Mouse (Mus musculus) lung, postnatal 4 days (tissue): Measurements from ENCODE around the gene Sec22b.

Experiments
- DNase-seq, 2 experiments: peaks; one replicate each; pipeline ENCODE4 v3.0.0; 2021

Sec22b gene

DNA sequence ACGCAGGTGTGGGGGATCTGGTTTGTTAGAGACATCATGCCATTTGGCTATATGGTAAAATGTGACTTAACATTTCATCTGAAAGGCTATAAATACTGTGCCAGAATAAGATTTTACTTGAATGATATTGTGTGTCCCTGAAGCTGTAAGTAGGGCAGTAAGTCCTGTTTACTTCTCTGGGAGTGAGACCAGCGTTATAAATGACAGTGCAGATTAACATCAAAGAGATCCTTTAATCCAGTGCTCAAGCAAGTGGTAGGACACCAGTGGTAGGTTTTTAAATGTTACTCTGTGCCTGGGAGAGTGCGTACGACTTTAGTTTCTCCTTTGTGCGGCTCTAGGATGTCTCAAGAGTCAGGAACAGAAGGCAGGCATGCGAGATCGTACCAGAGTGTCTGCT is 10.1 kb downstream of the Sec22b start:
- DNase-seq = no peak

DNA sequence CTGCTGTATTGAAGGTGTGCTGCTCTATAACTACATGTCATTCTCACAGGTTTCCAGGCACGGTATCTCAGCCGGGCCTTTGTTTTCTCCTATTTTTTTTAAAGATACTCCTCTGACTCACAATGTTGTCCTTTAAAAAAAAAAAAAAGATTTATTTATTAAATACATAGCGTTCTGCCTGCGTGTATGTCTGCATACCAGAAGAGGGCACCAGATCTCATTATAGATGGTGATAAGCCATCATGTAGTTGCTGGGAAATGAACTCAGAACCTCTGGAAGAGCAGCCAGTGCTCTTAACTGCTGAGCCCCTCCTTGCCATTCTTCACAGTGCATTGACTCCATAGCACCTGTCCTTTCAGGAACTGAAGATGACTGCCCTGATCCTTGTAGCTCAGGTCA is 14.1 kb downstream of the Sec22b start:
- no peak for DNase-seq

DNA sequence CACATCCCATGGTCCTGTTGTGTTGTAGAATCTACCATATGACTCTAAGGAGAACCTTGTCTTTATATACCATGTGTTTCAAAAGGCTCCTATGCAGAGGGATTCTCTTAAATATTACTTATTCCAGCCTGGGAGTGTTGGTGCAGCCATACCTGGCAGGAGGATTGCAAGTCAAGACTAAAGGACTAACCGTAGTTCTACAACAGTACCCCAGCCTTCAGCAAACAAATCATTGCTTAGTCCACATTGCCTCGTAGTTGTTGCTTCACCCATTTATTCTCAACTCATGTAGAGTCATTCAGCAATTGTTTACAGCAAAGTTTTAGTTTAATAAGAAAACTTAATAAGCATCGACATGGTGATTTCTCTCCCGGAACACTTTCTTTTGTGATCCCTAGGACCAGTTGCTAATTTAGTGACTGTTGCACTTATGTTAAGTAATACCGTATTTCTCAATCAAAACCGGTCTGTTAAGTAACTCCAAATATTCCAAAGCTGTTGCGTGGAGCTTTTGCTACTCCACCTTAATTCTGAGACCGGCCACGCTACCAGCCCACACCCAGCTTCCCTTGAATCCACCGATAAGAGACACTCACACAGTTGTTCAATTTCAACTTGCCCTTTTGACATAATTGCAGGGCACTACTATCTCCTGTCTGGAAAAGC is 18.0 kb downstream of the Sec22b start:
- DNase-seq = peak in 1 of 2 experiments; percentile 27

DNA sequence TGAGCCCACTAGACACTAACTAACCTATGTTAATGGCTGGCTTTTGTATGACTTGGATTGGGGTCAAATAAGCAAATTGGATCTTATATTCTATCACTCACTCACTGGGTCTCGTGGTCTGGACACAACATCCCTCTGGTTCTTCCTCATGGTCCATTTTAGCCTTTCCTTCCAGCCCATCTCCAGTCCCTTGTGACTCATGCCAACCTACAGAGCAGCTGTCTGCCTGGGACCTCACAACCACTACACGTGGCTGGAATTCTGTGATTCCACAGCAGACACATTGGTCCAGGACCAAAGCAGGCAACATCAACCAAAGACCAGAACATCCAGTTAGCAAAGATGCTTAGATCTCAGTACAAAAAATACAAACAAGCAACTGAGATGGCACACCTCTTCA is 24.3 kb downstream of the Sec22b start:
- no peak for DNase-seq

GRCm38 (mm10) chr3:97927322-97927721 is 26.3 kb downstream of the Sec22b start:
- no peak for DNase-seq

DNA sequence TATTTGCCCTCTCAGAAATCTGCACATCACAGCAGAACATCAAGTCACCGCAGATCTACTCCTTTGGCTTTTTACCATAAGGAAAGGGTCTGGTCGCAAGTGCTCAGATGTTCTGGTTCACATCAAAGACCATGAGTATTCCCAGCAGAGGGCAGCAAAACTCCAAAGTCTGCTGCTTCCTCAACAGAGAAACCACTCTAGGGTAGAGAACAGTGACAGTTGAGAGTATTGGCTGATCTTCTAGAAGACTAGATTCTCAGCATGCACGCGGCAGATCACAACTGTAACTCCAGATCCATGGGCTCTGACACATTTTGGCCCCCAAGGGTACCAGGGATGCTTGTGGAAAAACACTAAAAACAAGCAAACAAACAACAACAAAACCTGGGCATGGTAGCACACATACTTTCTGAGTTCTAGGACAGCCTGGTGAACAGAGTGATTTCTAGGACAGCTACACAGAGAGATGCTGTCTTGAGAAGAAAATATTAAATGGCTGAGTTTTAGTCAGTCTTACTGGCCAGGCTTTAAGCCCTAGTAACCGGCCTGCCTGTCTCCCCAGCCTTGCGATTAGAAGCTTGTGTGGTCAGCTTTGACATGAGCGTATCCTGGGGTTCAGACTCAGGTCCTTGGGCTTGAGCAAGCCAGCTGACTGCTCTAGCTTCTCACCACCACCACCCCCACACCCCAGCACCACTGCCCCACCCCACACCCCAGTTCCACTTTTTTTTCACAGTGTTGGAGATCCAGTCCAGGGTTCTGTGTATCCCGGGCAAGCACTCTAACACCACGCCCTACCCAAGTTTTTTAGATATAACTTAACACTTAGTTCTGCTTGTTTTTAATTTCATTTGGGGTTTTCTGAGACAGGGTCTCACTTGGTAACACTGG is 28.2 kb downstream of the Sec22b start:
- DNase-seq = peak; percentile 39 to 87

GRCm38 (mm10) chr3:97930141-97930786 is 29.3 kb downstream of the Sec22b start:
- DNase-seq = peak; percentile 35 to 37

DNA sequence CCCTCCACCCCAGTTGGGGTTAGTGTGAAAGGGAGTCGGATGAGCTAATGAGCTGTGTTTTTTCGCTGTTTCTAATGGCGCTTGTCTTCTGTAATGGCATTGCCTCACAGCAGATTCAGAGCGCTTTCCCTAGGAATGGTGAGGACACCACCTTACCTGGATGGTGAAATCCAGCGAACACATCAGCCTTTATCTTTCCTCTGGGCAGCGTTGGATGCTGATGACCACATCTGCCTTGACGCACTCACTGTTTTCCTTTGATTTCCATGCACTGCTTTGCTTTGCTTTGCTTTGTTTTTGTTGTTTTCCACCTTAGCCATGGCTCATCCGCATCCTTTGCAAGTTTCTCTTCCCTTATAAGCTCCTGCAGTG is 29.8 kb downstream of the Sec22b start:
- no peak for DNase-seq

DNA sequence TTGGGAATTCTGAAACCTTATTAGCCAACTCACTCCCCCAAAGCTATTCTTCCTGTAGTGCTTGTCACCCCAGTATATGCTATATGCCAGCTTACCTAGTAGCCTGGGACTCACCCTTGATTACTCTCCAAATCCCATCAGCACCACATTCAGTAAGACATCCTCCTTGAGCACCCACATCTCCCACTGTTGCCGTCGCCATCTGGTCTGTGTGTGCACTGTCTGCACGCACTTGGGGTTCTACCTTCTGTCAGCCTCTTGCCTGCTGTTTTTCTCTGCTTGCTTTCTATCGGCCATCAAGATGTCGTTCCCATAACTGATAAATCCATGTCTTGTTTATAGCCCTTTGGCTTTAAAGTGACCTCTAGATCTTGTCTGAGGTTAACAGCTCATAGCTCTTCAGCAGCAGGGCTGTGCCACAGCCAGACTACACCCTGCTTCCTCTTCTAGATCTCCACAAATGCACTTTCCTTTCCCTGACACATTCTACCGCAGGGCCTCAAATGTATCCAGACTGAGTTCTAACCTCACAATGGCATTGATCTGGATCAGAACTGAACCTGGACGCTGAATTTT is 30.4 kb downstream of the Sec22b start:
- no peak for DNase-seq

DNA sequence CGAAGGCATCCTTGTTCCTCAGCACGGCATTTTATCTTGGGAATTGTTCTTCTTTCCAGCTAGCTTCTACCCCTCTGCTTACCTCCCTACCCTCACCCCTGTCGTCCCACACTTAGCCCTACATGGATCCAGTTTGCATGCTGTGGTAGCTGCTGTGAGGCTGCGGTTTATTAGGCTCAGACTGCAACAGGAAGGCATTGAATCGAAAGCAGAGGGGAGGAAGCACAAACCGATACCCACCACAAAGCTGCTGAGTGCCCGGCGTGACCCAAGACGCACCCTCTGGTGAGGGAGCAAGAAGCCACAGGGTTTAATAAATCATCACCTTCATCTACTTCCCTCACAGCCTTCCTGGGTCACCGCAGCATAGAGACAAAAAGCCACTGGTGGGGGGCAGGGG is 31.1 kb downstream of the Sec22b start:
- DNase-seq = peak; percentile 59 to 65

DNA sequence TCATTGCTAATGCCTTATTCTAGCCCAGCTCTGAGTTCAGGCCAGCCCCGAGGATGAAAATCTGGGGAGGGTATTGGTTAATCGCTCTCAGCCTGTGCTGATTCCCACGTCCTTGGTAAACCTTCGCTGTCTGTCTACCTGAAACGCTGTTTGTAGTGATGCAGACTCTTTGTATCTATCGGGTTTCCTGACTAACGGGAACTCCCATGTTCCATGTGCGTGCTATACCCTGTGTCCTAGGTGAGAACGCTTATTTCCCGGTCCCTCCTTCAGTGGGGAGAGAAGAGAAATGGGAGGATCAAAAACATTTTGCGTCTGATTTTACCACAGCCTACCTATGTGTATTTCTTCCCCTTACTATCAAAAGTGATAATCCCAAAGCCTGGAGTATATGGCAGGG is 31.8 kb downstream of the Sec22b start:
- DNase-seq = no peak

DNA sequence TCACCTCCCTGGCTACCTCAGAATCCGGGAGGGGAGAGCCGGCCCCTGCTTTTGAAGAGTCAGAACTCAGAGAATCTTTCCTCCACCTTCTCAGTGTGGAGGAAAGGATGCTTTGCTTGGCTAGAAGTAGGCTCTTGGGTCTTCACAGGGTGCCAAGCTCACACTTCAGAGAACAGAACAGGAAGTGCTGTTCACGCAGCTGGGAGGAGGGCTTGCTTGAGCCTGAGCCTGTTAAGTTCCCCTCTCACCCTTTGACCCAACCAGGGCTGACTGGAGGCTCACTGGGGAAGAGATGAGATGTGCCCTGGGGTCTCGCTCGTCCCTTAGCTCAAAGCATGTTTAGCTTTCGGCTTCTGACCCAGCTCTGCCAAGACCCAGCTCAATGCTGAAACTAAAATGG is 32.3 kb downstream of the Sec22b start:
- DNase-seq = peak; percentile 52 to 59

DNA sequence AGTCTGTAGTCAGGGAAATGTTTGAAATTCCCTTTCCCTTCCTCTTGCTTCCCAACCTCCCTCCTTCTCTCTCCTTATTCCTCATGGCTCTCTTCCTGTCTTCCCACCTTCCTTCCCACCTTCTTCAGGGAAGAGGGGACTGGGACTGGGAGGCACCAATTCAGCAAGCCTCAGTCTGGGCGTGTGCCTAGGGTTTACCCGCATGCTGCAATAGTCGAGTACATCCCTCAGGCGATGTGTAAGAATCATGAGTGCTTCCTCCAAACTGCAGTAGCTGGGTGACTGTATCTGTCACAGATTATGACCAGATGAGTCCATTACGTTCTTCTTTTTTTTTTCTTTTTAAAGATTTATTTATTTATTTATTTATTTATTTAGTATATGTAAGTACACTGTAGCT is 32.8 kb downstream of the Sec22b start:
- peak in 1 of 2 experiments; percentile 27 for DNase-seq

DNA sequence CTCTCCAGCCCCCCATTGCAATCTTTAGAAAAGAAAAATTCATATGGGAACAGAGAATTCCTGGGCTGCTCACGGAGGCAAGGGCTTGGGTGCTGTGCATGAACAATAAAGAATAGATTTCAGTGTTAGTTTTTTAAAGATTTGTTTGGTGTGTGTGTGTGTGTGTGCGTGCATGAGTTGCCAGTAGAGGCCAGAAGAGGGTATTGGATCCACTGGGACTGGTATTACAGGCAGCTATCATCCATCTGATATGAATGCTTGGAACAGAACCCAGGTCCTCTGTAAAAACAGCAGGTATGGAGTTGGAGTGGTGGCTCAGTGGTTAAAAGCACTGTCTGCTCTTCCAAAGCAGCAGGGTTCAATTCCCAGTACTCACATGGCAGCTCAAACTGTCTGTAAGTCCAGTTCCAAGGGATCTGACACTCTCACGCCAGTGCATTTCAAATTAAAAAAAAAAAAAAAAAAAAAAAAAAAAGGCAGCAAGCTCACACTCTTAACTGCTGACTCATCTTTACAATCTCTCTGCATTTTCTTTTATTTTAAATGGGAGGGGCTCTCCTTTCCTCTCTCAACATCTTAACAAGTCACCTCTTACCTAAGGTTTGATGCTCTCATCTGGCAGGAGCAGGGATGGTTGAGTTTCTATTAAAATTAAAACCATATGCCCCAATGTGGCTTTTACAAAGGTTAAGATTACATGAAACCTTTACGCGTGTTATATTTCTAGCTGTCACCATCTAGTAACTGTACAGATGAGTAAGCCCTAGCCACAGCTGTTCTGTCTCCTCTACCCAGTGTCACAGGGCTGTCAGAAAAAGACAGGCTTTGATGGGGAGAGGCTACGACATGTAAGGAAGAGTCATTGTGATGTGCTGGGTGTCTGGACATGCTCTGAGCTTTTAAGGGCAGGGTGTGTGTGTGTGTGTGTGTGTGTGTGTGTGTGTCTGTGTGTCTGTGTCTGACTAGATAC is 33.6 kb downstream of the Sec22b start:
- no peak for DNase-seq

GRCm38 (mm10) chr3:97937068-97937944 is 36.3 kb downstream of the Sec22b start:
- DNase-seq = no peak

DNA sequence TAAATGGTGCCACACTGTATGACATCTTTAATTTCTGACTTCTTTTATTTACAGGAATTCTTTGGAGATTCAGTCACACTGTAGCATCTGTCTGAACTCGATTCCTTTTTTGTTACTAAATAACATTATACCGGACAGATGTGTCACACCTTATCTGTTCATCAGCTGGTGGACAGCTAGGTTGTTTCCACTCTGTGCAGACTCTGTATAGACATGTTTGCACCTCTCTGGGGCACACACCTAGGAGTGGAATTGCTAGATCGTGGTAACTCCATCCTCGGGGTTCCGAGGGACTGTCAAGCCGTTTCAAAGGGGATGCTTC is 36.9 kb downstream of the Sec22b start:
- DNase-seq = no peak

- DNase-seq = no peak
These were observed 38.0 kb downstream of the Sec22b start for GRCm38 (mm10) chr3:97938814-97939526.

GRCm38 (mm10) chr3:97939626-97940510 is 38.9 kb downstream of the Sec22b start:
- DNase-seq = no peak

GRCm38 (mm10) chr3:97940511-97941204 is 39.7 kb downstream of the Sec22b start:
- DNase-seq = peak in 1 of 2 experiments; percentile 56
